Mouse (Mus musculus) layer of hippocampus, postnatal 25 days (tissue): ENCODE measurements around the gene Icosl. TPM values are rescaled to one million over a fixed set of nuclear protein-coding genes. Genes with fewer than 3 reads are reported as not detected.
A peak's percentile ranks its signal among the peaks of the same experiment; 100 is the strongest.
"Not testable (repeated sequence)": the region's sequence is repeated elsewhere in the genome, so short reads cannot be mapped to it uniquely, and the experiment has no call there.

Experiments used
- DNase-seq, 2 experiments: peaks; one replicate each; pipeline ENCODE4 v3.0.0; 2022; ENCODE audit warnings: mixed read lengths in 2 of 2, low spot score in 1 of 2; ENCODE audit errors: extremely low spot score in 1 of 2
- total RNA-seq, 2 experiments: library from RNA; stranded (reverse); gene quantifications; 2 replicates each; pipeline ENCODE4 v1.2.3; 2021

The Icosl gene
- total RNA-seq, 2 experiments from 2014 or later: 5.4 to 8.8 TPM

DNA sequence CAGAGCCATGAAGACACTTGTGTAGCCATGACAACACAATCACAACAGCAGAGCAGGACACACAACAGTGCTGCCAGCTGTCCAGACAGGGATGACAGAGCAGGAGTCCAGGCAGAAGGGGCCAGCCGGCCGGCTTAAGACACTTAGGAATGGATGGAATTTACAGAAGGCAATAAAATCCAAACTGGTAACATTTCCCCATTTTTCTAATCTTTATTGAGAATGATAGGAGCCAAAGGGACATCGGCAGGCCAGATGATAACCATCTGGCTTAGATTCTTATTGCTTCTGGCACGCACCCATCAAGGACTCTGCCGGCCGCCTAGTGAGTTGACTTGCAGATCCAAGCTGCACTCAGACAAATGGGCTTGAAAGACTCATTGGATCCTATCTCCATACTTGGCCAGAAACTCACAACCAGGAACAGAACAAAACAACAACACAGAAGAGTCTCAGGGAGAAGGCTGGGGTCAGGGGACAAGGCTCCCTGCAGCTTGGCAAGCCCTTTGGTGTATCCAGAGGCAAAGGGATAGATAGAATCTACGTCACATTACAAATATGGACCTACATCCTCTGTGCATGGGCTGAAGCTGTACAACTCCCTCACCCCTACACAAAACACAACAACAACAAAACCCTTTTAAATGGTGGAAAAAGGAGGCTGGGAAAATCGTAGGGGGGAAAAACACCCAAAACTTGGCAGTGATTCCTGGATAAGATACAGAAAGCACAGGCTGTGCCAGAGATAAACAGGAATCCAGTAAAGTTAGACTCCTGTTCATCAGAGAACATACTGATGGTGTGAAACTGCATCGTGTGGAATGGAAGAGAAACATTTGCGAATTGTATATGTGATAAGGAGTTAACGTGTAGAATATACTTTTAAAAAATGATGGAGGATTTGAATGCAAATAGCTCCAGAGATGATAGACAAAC lies 35.7 kb downstream of the Icosl start:
- DNase-seq: peak in 1 of 2 experiments; percentile 21

- DNase-seq: peak; percentile 24 to 34
Measured at GRCm38 (mm10) chr10:78105548-78105947, 36.4 kb downstream of the Icosl start.

DNA sequence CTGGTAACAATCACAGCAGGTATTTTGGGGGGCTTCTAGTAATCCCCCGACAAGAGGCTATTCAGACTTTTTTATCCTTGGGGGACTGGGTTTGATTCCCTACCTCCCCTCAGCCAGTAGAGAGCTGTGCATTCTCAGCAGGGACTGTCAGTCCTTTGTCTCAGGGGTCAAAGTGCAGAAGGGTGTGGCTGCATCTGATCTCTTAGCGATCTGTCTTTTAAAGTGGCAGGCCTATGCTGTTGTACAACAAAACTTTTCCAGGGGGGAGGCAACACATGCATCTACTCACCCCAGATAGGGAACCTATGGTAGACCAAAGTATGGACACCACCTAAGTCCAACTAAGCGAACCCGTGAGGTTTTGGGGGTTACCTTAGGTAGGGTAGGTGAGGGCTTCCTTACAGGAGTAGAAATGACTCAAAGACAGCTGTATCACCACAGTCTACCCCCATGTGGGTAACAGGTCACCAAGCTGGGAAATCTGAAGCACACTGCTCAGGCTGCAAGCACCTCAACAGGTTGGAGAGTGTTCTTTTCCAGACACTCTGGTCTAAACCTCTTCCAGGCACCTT lies 45.5 kb downstream of the Icosl start:
- DNase-seq: no peak

- DNase-seq: no peak
Measured at GRCm38 (mm10) chr10:78115153-78115552, 46.1 kb downstream of the Icosl start.

GRCm38 (mm10) chr10:78119422-78119821 lies 50.3 kb downstream of the Icosl start:
- no peak for DNase-seq

DNA sequence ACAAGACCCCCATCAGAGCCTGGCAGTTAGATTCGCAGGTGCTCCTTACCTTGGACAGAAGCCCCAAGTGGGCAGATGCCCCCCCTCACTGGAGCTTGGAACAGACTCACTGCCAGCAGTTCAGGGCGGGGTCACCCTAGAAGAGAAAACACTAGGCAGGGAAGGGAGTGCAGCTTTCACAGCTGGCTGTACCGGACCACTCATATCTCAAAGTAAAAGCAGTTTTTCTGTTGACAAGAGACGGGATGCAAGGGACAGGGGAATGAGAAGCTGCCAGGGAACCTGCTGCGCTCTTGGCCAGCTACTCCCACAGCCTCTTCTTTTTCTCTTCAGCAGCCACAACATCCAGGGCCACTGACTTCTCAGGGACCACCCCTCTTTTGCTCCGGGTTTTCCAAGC lies 55.0 kb downstream of the Icosl start:
- DNase-seq: not testable (repeated sequence)

- not testable (repeated sequence) for DNase-seq
Measured at GRCm38 (mm10) chr10:78125061-78125460, 56.0 kb downstream of the Icosl start.

DNA sequence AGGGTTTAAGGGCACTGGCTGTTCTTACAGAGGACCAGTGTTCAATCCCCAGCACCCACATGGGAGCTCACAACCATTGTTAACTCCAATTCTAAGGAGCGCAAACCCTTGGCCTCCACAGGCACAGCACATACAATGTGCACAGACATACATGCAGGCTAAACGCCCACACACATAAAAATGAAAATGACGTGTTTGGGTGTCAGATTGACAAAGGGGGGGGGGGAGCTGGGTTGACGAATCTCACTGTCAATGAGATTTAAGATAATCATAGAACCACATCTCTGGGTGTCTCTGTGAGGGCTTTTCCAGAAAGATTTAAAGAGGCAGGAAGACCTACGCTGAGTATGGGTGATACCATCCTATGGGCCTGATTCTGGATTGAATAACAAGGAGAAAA lies 57.2 kb downstream of the Icosl start:
- no peak for DNase-seq

GRCm38 (mm10) chr10:78127046-78127870 lies 58.2 kb downstream of the Icosl start:
- no peak for DNase-seq

DNA sequence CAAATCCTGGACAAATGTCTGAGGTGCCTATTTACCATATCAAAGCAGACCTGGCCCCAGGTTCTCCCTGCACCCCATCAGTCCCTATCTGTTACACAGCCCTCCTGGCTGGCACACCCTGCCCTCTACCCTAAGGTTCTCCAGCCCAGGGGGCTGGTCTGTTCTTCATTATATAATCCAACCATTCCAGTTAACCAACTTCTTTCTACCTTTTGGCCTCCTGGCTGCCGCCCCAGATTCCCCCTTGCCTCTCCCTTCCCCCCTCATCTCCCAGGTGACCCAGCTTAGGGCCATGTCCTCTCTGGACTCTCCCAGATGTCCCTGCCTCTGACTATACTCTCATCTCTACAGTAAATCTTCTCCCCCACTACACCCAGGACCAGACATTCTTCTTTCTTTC lies 58.8 kb downstream of the Icosl start:
- no peak for DNase-seq

DNA sequence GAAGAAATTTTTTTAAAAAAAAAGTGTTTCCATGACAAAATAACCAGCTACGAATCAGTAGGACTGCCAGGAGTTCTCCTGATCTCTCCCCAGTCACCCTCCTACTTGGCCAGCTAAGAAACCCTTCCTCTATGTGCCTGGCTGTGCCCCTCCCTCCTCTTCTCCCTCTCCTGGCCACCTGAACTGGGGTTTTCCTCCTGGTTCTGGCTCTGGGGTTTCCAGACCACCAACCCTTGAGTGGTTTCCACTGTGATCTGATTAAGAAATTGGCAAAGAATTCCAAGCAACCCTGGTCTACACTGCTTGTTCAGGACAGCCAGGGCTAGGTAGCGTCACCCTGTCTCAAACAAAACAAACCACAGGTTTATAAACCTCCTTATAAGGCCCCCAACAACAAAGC lies 59.5 kb downstream of the Icosl start:
- no peak for DNase-seq

GRCm38 (mm10) chr10:78129423-78129822 lies 60.3 kb downstream of the Icosl start:
- DNase-seq: no peak

GRCm38 (mm10) chr10:78129998-78130397 lies 60.9 kb downstream of the Icosl start:
- no peak for DNase-seq

Other genes with a start within 250 kb of the Icosl start
- not detected for gene Krtap10-4, start 242.2 kb upstream of the Icosl start, total RNA-seq
- not detected for gene Krtap10-10, start 233.4 kb upstream of the Icosl start, total RNA-seq
- gene Gm36176, start 222.5 kb upstream of the Icosl start, total RNA-seq: not detected
- gene Gm10318, start 216.4 kb upstream of the Icosl start, total RNA-seq: not detected
- not detected for gene Gm3285, start 207.3 kb upstream of the Icosl start, total RNA-seq
- gene Lrrc3, start 166.8 kb upstream of the Icosl start, total RNA-seq: 1 to 10 TPM; 5.0 to 5.2 TPM
- 10 to 100 TPM; 33.2 to 40.4 TPM for gene Trpm2, start 98.7 kb upstream of the Icosl start, total RNA-seq
- gene 1810043G02Rik, start 90.8 kb upstream of the Icosl start, total RNA-seq: 10 to 100 TPM; 31.3 to 39.8 TPM
- gene Pfkl, start 59.2 kb upstream of the Icosl start, total RNA-seq: 100 to 1,000 TPM; 205 to 206 TPM
- under 1 TPM in 1 of 2 experiments, not detected in 1; 0.22 TPM for gene Dnmt3l, start 27.4 kb upstream of the Icosl start, total RNA-seq
- gene Aire, start 25.7 kb upstream of the Icosl start, total RNA-seq: under 1 TPM; 0.16 to 0.27 TPM
- 100 to 1,000 TPM; 117 to 139 TPM for gene D10Jhu81e, start 100.5 kb downstream of the Icosl start, total RNA-seq
- 10 to 100 TPM; 19.3 to 19.8 TPM for gene Pwp2, start 115.8 kb downstream of the Icosl start, total RNA-seq
- 10 to 100 TPM; 79.5 to 80.8 TPM for gene Trappc10, start 175.3 kb downstream of the Icosl start, total RNA-seq